Mouse (Mus musculus) frontal cortex, adult 2 months (tissue): Measurements from ENCODE around the gene Rtn3. TPM values are rescaled to one million over a fixed set of nuclear protein-coding genes. Genes with fewer than 3 reads are reported as not detected.
A peak's percentile ranks its signal among the peaks of the same experiment; 100 is the strongest.

Source experiments
- DNase-seq, 2 experiments: peaks; one replicate each; pipeline ENCODE4 v3.0.0; 2022; ENCODE audit warnings: low spot score in 1 of 2; ENCODE audit errors: extremely low spot score in 1 of 2
- polyA plus RNA-seq: library from polyadenylated mRNA; depleted of rRNA; stranded (reverse); fragments of >200 nt; gene quantifications from 2 replicates; pipeline ENCODE4 v1.2.3, GENCODE M21; 2012

Gene Rtn3
- polyA plus RNA-seq, 1 experiment = 734 TPM

GRCm38 (mm10) chr19:7491960-7492359 is 8.9 kb upstream of the Rtn3 start:
- DNase-seq = no peak

GRCm38 (mm10) chr19:7487680-7488079 is 4.6 kb upstream of the Rtn3 start:
- no peak for DNase-seq

DNA sequence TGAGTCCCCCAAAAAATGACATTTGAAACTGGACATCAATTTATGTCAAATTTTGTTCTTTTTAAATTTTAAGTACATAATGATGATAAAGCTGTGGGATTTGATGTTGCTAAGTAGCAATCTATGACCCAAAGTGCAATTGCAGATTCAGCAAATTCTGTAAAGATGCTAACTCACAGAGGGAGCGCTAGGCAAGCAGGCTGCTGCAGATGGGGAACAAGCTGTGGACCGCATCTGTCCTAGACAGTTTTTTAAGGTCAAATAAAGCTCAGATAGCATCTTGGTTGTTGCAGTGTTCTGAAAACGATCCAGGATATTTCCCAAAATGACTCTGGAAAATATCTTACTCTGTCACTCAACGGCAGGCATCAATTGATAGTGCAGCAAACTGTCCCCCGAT is 995 bp upstream of the Rtn3 start:
- DNase-seq = peak in 1 of 2 experiments; percentile 40

DNA sequence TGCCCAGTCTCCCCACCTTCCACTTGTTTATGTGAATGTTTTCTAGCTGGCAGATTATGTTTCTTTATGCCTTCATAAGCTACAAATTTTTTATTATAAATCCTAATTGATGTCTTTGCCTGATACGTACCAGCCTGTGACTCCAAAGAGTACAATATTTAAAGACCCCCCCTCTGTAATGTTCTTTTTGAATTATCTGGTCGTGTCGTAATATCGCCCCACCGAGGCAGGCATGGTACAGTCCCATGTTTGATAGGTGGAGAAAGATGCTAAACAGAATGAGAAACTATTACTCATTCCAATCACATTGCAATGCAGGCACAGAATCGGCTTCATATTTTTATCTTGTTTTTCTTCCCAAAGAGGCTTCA is 416 bp upstream of the Rtn3 start:
- DNase-seq = peak; percentile 55 to 84

DNA sequence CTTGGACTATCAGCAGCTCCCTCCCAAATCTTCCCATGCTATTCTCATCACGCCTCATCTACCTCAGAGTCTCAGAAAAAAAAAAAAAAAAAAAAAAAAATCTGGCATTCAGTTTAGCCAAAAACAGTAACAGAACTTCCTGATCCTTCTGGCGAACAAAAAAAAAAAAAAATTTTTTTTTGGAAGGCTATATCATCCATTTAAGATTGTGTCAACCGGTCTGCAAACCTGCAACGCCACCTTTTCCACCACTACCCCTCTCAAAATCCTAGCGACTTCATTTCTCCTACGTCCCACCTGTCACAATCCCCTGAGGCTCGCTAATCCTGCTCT is 849 bp downstream of the Rtn3 start:
- no peak for DNase-seq

DNA sequence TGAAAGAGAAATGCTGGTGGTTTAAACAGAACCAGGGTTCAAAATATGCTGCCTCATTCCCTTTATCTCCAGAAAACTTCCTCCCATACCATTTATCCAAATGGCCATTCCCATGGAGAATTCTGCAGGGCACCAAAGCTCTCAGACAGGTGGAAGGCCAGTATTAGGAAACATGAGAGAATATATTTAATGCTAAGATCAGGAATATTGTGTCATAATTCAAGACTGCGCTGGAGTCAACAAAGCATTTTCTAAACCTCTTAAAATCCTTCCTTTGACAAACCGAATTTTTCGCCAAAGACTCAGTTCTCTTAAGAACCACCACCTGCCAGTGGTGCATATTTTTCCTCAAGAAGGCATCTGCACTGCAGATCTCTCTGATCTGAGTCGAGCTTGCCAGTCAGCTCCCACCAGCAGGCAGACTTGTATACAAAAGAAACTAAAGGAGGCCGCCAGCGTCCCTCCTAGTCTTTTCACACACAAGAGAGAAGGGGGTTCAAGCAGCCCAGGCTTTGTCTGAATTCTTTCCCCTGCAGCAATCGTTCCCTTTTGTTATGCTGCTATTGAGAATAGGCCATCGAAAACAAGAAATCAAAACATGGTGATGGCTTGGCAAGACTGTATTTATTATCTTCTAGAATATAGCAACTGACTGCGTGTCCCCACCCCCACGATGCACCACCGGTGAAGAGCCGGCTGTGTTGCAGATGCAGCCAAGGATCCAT is 1.4 kb downstream of the Rtn3 start:
- peak in 1 of 2 experiments; percentile 62 for DNase-seq

- DNase-seq = no peak
Observed at GRCm38 (mm10) chr19:7479751-7480248, 3.3 kb downstream of the Rtn3 start.

DNA sequence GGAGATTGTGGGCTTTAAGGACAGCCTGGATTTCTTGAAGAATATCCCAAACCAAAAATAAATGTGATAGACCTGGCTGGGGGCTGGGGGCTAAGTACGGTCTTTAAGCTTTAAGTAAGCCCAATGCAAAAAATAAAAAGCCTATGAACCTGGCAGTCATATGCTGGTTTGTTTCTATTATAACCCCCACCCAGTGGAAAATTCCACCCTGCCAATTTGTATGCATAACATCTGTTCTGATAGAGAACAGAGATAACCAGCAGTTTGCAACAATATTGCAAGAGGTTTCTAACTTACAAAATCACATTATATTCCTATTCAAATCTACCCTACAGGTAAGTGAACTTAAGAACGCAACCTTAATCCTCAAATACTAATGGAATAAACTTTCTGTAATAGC is 12.4 kb downstream of the Rtn3 start:
- DNase-seq = no peak

- no peak for DNase-seq
Observed at GRCm38 (mm10) chr19:7467915-7468314, 15.2 kb downstream of the Rtn3 start.

DNA sequence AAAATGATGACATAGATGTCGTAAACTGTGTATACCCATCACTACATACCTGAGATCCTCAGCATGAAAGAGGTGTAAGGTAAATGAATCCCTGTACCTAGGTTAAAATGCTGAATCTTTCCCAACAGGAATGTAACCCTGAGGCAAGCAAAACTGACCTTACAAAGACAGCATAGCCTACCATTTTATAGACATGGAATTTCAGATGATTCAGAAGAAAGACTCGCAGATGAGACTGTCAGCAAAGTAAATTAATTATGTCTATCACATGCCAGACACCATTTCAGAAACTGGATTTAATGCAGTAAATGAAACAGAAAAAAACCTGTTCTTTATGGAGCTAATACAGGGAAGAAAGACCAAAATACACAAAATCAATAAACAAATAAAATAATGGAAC is 23.7 kb downstream of the Rtn3 start:
- no peak for DNase-seq

DNA sequence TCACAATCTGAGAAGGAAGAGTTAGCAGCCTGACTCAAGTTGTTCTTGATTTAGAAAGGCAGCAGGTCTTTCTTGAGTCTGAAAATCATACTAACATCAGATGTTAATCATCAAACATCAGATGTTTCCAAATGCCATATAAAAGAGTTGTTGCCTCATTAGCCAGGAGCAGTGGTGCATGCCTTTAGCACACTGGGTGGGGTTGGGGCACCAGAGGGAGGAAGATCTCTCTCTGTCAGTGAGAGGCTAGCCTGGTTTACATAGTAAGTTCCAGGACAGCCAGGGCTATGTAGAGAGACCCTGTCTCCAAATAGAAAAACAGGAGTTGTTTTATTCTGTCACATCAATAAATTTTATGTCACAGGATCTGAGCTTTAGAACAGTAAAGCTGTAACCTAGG is 24.2 kb downstream of the Rtn3 start:
- DNase-seq = no peak

DNA sequence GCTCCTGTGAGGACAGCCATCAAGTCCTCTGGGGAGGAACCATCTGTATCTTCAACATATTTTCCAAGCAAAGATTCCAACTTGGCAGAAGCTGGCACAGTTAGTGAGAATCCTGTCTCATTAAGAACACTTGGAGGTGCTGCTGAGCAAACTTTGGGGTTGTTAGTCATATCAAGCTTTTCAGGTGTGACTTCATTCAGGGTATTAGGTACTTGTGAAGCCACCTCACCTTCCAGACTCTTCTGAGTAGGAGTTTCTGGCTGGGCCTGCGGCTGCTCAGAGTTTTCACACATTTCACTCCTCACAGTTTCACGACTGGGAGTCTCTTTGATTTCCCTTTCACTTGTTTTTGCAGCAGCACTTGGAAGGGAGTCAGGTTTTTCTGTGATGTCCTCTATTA is 26.3 kb downstream of the Rtn3 start:
- peak; percentile 12 to 28 for DNase-seq

- no peak for DNase-seq
Observed at GRCm38 (mm10) chr19:7445596-7445995, 37.5 kb downstream of the Rtn3 start.

DNA sequence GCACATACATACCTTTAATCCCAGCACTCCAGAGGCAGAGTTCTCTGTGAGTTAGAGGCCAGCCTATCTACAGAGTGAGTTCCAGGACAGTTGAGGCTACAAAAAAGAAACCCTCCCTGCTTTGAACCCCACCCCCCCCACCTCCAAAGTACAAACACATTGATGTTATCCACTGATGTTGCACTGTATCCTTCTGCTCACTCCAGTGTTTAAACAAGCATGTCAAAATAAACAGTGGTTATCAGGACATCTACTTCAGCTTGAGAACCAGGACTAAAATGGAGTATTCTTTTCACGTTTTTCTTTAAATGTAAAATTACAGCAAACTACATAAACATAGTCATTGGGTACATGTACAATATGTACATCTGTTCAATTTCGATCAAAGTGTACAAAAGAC is 38.0 kb downstream of the Rtn3 start:
- no peak for DNase-seq

GRCm38 (mm10) chr19:7441493-7441892 is 41.6 kb downstream of the Rtn3 start:
- peak in 1 of 2 experiments; percentile 83 for DNase-seq

GRCm38 (mm10) chr19:7438295-7438694 is 44.8 kb downstream of the Rtn3 start:
- no peak for DNase-seq

DNA sequence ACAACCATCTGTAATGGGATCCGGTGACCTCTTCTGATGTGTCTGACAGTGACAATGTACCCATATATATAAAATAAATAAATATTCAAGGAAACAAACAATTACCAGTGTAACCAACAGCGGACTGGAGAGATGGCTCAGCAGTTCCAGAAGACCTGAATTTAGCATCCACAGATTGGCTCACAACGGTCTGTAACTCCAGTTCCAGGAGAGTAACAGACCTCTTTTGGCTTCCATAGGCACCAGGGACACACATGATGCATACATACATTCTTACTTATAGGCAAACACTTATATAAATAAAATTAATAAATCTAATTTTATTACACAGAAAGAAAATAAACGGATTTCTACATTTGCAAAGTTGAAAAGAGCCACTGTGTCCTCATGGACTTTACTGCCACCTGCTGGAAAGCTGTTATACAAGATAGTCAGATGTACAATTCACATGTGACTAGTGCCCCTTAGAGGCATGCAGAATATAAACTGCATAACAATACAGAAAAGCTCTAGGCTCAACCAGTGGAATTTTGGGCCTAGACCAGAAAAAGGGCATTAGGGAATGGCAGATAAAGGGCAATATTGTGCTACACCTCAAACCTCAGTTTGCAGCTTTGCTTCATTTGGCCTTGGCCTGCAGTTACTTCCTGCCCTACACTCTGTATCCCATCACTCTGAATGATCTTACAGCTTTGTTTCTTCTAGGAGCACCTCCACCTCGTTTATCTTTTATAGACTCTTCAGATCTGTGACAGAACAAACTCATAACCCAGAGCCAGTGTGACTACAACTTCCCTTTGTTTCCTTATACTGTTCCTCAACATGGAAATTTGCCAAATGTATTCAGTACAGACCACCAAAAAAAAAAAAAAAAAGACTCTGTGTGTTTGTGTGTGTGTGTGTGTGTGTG is 46.8 kb downstream of the Rtn3 start:
- peak in 1 of 2 experiments; percentile 83 for DNase-seq

GRCm38 (mm10) chr19:7434887-7435286 is 48.2 kb downstream of the Rtn3 start:
- no peak for DNase-seq

GRCm38 (mm10) chr19:7425398-7425775 is 57.7 kb downstream of the Rtn3 start:
- DNase-seq = no peak

- DNase-seq = no peak
Observed at GRCm38 (mm10) chr19:7424590-7425397, 58.3 kb downstream of the Rtn3 start.

DNA sequence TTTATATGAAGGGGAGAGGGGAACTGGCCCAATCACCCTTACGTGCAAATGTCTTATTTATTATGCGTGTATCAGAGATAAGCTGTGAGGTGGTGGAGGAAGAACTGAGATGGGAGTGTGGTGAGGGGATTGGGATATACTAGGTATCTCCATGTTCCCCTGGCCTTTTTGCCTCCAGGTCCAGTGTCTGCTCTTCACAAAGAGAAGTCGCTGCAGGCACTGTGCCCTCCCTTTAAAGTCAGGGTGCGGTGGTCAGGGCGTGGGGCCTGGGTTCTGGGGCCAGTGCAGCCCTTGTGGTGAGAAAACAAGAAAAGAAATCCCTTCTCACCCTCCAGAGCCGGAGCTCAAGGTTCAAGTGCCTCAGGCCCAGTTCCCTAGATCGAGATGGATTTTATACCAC is 59.0 kb downstream of the Rtn3 start:
- no peak for DNase-seq
